Comparison of ENCODE assay signal across 10 mouse cellular contexts in the genomic region with DNA sequence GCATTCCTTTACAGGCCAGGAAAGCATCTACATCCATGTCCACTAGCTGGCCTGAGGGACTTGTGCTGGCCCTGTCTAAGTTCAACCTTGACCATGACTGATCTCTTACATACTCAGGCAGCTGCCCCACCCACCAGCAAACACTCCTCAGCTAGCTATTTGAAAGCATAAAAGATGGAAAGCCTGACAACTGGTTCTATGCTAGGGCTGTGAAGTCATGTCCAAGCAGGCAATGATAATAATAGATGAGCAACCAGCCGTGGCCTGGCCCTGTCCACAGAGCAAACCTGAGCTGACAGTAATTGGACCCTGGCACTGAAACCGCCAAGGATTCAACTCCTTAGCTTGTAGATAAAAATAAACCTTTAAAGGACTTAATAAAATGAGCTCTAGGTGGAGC.
A peak's percentile ranks its signal among the peaks of the same experiment; 100 is the strongest.
DNase-seq lines count a peak whose midpoint lies in the region; TF ChIP-seq lines count a peak whose summit lies in the region.
"Had no signal": no experiment of that assay in that cellular context is flagged by ENCODE, and none has a peak within 500 bp of the region (broad histone marks: within the 10 kb centered on the region; RNA-seq: fewer than 3 reads in every experiment).

No protein-coding gene starts in this region.

- intact Hi-C loops in gastrocnemius, postnatal 14 days (cut with DNase I; ENCODE audit: low total_unique reads) = no loop called here

- 0 out of 2 replicates have a peak, but pooled peaks have one; percentile 15 for TF ChIP-seq CTCF in layer of hippocampus, adult 2 months (conservative IDR thresholded peaks at IDR 0.05)
- no peak for TF ChIP-seq CTCF in brain, embryonic 14.5 days (IDR thresholded peaks at IDR 0.05; ENCODE audit: borderline replicate concordance, extremely low read depth, insufficient read depth, insufficient read length)

- H3K4me3 ChIP-seq in layer of hippocampus, adult 2 months = no peak overlapping the region
- H3K4me3 ChIP-seq: erythroblast, embryonic 14.5 days had no signal

- no peak for DNase-seq in layer of hippocampus, adult 2 months (ENCODE audit: low spot score in 2 of 2)
- no peak for DNase-seq in layer of hippocampus, adult 9-10 months (ENCODE audit: low spot score)
- DNase-seq in brain, embryonic 14.5 days (ENCODE audit: low read depth) = peak; percentile 45
- DNase-seq in gastrocnemius, postnatal 14 days = peak; percentile 58
- peak; percentile 12 for DNase-seq in kidney, postnatal 14 days
- DNase-seq in frontal cortex, postnatal 36 days (ENCODE audit: low spot score in 2 of 2) = no peak
- DNase-seq in natural killer cell, adult 2 months (ENCODE audit: low spot score in 2 of 2) = no peak
- DNase-seq in thymus, postnatal 14 days = no peak
- DNase-seq: lung, embryonic 14.5 days had no signal

- no peak for TF ChIP-seq POLR2A in brain, embryonic 14.5 days (IDR thresholded peaks at IDR 0.05; ENCODE audit: borderline replicate concordance, extremely low read depth, insufficient read depth, insufficient read length, poor library complexity, severe bottlenecking)

- no peak overlapping the region for H3K27ac ChIP-seq in layer of hippocampus, adult 2 months

Comparison
In these comparisons a context has a peak if more than half of its experiments do, and no peak if none do; other contexts are left out.
1. DNase-seq: peak in brain, embryonic 14.5 days (single experiment), gastrocnemius, postnatal 14 days (single experiment) and kidney, postnatal 14 days (single experiment); none in layer of hippocampus, adult 2 months (0 of 2), layer of hippocampus, adult 9-10 months (single experiment), frontal cortex, postnatal 36 days (0 of 2), natural killer cell, adult 2 months (0 of 2) and thymus, postnatal 14 days (single experiment).